Mouse (Mus musculus) heart, embryonic 14.5 days (tissue): ENCODE data around the gene Olfr433. TPM values are rescaled to one million over a fixed set of nuclear protein-coding genes. Genes with fewer than 3 reads are reported as not detected.
"Not testable (repeated sequence)": the region's sequence is repeated elsewhere in the genome, so short reads cannot be mapped to it uniquely, and the experiment has no call there.

Experiments
- ATAC-seq: fragments of 200-750 bp; cut with Nextera tagmentation; 2 replicates; pipeline ENCODE4 v1.8.0; 2017; ENCODE audit warnings: low read depth, moderate TSS enrichment; ENCODE audit not compliant: insufficient number of reproducible peaks, insufficient read depth, low FRiP score
- H3K27ac ChIP-seq, 2 experiments: fragments of 200-500 bp in 1 of 2; fragments of 300-500 bp in 1 of 2; sonication (generic) in 1 of 2; replicated peaks in 1 of 2; 2 replicates each; pipeline ENCODE4 v1.5.1; 2012 to 2014; ENCODE audit warnings: low read depth in 2 of 2, low read length in 2 of 2, control low read depth in 1 of 2, mild to moderate bottlenecking in 1 of 2, mixed read lengths in 1 of 2; ENCODE audit not compliant: control insufficient read depth in 1 of 2, insufficient read depth in 1 of 2
- H3K27me3 ChIP-seq: fragments of 300-500 bp; sonication (generic); 2 replicates; pipeline ENCODE4 v1.6.1; 2014; ENCODE audit warnings: mild to moderate bottlenecking, low read length, control low read depth; ENCODE audit not compliant: control insufficient read depth, insufficient read depth
- H3K36me3 ChIP-seq: fragments of 300-500 bp; sonication (generic); 2 replicates; pipeline ENCODE4 v1.6.1; 2014; ENCODE audit warnings: mild to moderate bottlenecking, control low read depth, low read length, mixed read lengths; ENCODE audit not compliant: control insufficient read depth, insufficient read depth
- H3K4me1 ChIP-seq, 2 experiments: fragments of 200-500 bp in 1 of 2; fragments of 300-500 bp in 1 of 2; sonication (generic) in 1 of 2; 2 replicates each; pipeline ENCODE4 v1.6.1; 2012 to 2014; ENCODE audit warnings: low read length in 2 of 2, control low read depth in 1 of 2, mixed read lengths in 1 of 2; ENCODE audit not compliant: control insufficient read depth in 2 of 2, insufficient read depth in 2 of 2
- H3K4me2 ChIP-seq: fragments of 300-500 bp; sonication (generic); 2 replicates; pipeline ENCODE4 v1.6.1; 2014; ENCODE audit warnings: mild to moderate bottlenecking, low read length
- H3K4me3 ChIP-seq, 2 experiments: fragments of 200-500 bp in 1 of 2; fragments of 300-500 bp in 1 of 2; sonication (generic) in 1 of 2; 2 replicates each; pipeline ENCODE4 v1.5.1; 2012 to 2014; ENCODE audit warnings: low read length in 2 of 2, mild to moderate bottlenecking in 2 of 2, control low read depth in 1 of 2, low read depth in 1 of 2, moderate library complexity in 1 of 2; ENCODE audit not compliant: control insufficient read depth in 1 of 2, insufficient read depth in 1 of 2
- H3K9ac ChIP-seq: fragments of 300-500 bp; sonication (generic); 2 replicates; pipeline ENCODE4 v1.6.1; 2014; ENCODE audit warnings: mild to moderate bottlenecking, low read length
- H3K9me3 ChIP-seq: fragments of 300-500 bp; sonication (generic); 2 replicates; pipeline ENCODE4 v1.6.1; 2016; ENCODE audit warnings: low read length, control low read depth; ENCODE audit not compliant: control insufficient read depth
- WGBS: fragments of 180-500 bp; shearing (Covaris S2); extraction: QIAGEN DNeasy Blood & Tissue Kit; methylation state at CpG from one replicate; pipeline ENCODE4 v1.1.7; 2014; 5-methylcytosine and 5-hydroxymethylcytosine counted together
- polyA plus RNA-seq: library from polyadenylated mRNA; unstranded; fragments of >200 nt; fragmentation: Nextera tagmentation; extraction: Ambion mirVana; gene quantifications from 2 replicates; pipeline ENCODE4 v1.2.1, GENCODE M21; 2014

Olfr433 gene
- polyA plus RNA-seq, 1 experiment from 2014 or later = not detected

GRCm38 (mm10) chr1:174042091-174042884, 1.8 kb downstream of the Olfr433 start:
- not testable (repeated sequence) for H3K36me3 ChIP-seq, H3K4me1 ChIP-seq, ATAC-seq

GRCm38 (mm10) chr1:174044431-174044830, 3.9 kb downstream of the Olfr433 start:
- ATAC-seq = no peak
- no peak overlapping the region for H3K4me2 ChIP-seq
- H3K36me3 ChIP-seq = no peaks in the 10 kb centered on the region

More at GRCm38 (mm10) chr1:174042091-174042884, 1.8 kb downstream of the Olfr433 start:
- not testable (repeated sequence) for H3K9me3 ChIP-seq, H3K4me3 ChIP-seq, H3K9ac ChIP-seq, H3K27ac ChIP-seq, H3K4me2 ChIP-seq, H3K27me3 ChIP-seq
- WGBS = 81% methylated on average over 12 of the region's 12 CpGs

GRCm38 (mm10) chr1:174048227-174048626, 7.7 kb downstream of the Olfr433 start:
- WGBS = 74% methylated on average over 5 of the region's 6 CpGs
- H3K4me3 ChIP-seq, H3K4me2 ChIP-seq, H3K9me3 ChIP-seq, H3K27ac ChIP-seq, ATAC-seq, H3K4me1 ChIP-seq, H3K36me3 ChIP-seq, H3K9ac ChIP-seq, H3K27me3 ChIP-seq: not testable (repeated sequence)

More at GRCm38 (mm10) chr1:174044431-174044830, 3.9 kb downstream of the Olfr433 start:
- H3K27me3 ChIP-seq = no peaks in the 10 kb centered on the region
- no peak overlapping the region for H3K27ac ChIP-seq
- WGBS = 64% methylated on average over 2 of the region's 2 CpGs
- no peaks in the 10 kb centered on the region for H3K4me1 ChIP-seq
- no peaks in the 10 kb centered on the region for H3K9me3 ChIP-seq
- no peak overlapping the region for H3K4me3 ChIP-seq
- H3K9ac ChIP-seq = no peak overlapping the region

GRCm38 (mm10) chr1:174048893-174049292, 8.4 kb downstream of the Olfr433 start, which contains the start of gene Olfr432:
Gene Olfr432, plus strand, starts transcription at chr1:174049205.
- 52% methylated on average over 2 of the region's 2 CpGs for WGBS
- no peak within 1 kb of the TSS for H3K9ac ChIP-seq
- H3K4me2 ChIP-seq = no peak within 1 kb of the TSS
- H3K27ac ChIP-seq = no peak within 1 kb of the TSS
- no peak for ATAC-seq
- H3K4me1 ChIP-seq = no peaks in the 10 kb centered on the region
- H3K27me3 ChIP-seq = no peaks in the 10 kb centered on the region
- no peaks in the 10 kb centered on the region for H3K36me3 ChIP-seq
- H3K4me3 ChIP-seq = no peak within 1 kb of the TSS
- no peaks in the 10 kb centered on the region for H3K9me3 ChIP-seq

- WGBS = 61% methylated on average over 3 of the region's 4 CpGs
- not testable (repeated sequence) for H3K36me3 ChIP-seq, H3K9ac ChIP-seq, H3K27me3 ChIP-seq, H3K27ac ChIP-seq, H3K4me3 ChIP-seq, H3K9me3 ChIP-seq, H3K4me1 ChIP-seq, H3K4me2 ChIP-seq, ATAC-seq
Observed at GRCm38 (mm10) chr1:174049357-174049756, 8.9 kb downstream of the Olfr433 start.

GRCm38 (mm10) chr1:174050532-174050931, 10.0 kb downstream of the Olfr433 start:
- Histone ChIP-seq H3K9ac (no peak overlapping the region), H3K27ac (no peak overlapping the region), H3K9me3 (no peaks in the 10 kb centered on the region), H3K4me1 (no peaks in the 10 kb centered on the region), H3K4me2 (no peak overlapping the region), H3K27me3 (no peaks in the 10 kb centered on the region), H3K36me3 (no peaks in the 10 kb centered on the region), H3K4me3 (no peak overlapping the region)
- ATAC-seq = no peak
- 82% methylated on average over 4 of the region's 4 CpGs for WGBS

GRCm38 (mm10) chr1:174051515-174051914, 11.0 kb downstream of the Olfr433 start:
- no peaks in the 10 kb centered on the region for H3K36me3 ChIP-seq
- H3K4me1 ChIP-seq = no peaks in the 10 kb centered on the region
- H3K4me3 ChIP-seq = no peak overlapping the region
- ATAC-seq = no peak
- 78% methylated on average over 4 of the region's 4 CpGs for WGBS
- no peaks in the 10 kb centered on the region for H3K27me3 ChIP-seq
- no peak overlapping the region for H3K9ac ChIP-seq
- H3K4me2 ChIP-seq = no peak overlapping the region
- no peak overlapping the region for H3K27ac ChIP-seq
- no peaks in the 10 kb centered on the region for H3K9me3 ChIP-seq
